Mouse (Mus musculus): ENCODE results near the gene Rhbdf2.

Gene Rhbdf2

DNA sequence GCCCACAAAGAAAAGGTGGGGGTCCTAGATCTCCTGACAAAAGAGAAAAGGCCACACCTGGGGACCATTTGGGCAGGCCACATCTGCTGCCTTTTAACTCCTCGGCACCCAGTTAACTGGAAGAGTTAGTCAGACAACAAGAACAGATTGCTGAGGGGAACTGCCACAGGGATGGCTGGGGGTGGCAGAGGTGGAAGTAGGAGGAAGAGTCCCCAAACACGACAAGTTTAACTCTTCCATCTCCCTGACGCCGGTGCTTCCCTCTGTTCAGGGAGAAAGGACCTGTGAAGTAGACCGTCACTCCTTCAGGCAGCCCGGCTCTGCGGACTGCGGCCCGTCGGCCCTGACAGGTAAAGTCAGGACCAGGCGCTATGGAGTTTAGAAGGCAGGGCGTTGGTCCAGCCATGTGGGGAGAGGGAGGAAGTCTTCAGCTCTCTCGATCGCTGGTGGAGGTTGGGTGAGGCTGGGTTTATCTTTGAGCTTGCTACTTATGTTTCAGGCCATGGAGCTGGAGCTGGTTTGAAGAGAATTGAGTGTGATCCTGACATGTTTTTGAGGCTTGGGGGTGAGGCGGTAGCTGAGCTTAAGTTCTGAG is 32.3 kb upstream of the Rhbdf2 start:
- DNase-seq (ENCODE audit: low spot score), result no peak

DNA sequence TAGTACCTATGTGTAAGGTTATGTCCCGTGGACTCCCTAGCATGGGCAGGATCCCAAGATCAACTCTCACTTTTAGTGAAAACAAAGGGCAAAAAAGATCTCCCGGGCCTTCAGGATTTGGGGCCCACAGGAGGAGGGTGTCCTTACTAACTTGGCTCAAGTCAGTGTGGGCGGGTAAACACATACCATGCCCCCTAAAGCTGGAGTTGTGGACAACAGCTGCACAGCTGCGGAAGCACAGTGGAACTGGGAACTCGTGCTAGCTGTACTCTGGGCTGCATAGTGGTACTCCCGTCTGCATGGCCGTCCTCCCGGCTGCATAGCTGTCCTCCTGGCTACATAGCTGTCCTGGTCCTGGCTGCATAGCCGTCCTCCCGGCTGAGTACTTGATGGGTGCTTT is 31.4 kb upstream of the Rhbdf2 start:
- DNase-seq (ENCODE audit: low spot score), result no peak

DNA sequence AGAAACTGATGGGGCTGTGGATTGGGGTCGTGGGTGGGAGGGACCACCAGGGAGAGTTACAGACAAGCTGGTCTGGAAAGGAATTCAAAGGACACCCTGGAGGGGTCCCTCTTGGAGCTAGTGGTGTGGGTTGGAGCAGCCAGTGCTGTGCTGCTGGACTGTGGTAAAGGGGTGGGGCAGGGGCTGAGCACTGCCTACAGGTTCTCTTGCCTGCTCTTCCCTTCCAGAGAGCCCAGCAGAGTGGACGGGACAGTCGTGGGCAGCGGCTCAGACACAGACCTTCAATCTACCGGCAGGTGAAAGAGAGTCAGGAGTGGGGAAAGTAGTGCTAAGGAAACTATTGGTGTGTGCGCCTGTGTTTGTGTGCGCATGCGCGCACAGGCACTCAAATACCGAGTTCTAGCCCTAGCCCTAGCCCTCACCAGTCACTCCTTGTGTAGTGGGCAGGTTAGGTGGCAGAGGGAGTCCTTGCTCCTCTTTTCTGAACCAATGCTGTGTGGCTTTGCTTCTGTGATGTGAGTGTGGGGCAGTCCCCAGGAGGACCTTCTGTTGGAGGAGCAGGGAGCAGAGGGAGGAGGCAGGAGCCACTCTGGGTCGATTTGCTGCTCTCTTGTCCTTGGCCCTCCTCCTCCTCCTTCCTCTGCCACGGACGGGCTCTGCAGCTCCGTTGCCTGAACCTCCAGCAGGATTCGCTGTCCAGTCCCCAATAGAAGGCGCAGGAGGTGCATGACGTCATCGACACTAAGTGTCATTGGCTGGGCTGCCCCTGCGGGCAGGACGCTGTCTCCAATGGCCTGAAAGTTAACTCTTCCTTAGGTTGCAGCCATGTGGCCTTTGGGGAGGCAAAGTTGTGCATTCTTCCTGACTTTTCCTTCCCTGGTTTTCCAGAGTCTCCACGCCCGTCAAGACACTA is 30.7 kb upstream of the Rhbdf2 start:
- DNase-seq (ENCODE audit: low spot score), result peak; percentile 69

DNA sequence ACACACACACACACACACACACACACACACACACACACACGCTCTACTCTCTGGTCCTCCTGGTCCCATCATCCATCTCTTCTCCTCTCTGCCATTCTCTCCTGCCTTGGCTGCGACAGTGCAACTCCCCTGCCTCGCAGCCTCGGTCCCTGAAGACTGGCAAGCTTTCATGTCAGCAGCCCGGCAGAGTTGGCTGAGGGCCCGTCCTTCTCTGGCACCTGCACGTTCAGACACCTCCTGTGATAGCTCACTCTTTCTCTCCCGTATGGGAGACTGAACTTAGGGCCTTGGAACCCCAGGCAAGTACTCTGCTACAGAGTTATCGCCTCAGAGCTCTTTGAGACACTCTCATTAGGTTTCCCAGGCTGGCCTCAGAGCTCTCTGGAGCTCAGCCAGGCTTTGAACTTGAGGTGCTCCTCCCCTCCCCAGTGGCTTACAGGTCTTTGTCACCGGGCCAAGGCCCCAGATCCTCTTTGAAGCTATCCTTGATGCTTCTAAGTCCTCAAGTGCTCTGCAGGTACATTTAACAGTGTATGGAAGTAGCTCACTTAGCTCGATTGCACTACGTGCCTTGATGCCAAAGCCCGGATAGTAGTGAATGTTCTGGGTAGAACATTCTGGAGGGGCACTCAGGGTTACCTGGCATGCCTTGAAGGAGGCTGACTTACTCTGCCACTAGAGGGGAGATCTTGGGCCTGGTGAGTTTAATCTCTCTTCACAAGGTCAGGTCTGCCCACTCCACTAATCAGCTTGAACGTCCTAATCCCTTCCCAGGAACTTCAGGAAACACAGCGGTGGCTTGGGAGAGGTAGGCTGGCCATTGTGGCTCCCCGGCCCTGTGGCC is 29.8 kb upstream of the Rhbdf2 start:
- no peak for DNase-seq (ENCODE audit: low spot score)

DNA sequence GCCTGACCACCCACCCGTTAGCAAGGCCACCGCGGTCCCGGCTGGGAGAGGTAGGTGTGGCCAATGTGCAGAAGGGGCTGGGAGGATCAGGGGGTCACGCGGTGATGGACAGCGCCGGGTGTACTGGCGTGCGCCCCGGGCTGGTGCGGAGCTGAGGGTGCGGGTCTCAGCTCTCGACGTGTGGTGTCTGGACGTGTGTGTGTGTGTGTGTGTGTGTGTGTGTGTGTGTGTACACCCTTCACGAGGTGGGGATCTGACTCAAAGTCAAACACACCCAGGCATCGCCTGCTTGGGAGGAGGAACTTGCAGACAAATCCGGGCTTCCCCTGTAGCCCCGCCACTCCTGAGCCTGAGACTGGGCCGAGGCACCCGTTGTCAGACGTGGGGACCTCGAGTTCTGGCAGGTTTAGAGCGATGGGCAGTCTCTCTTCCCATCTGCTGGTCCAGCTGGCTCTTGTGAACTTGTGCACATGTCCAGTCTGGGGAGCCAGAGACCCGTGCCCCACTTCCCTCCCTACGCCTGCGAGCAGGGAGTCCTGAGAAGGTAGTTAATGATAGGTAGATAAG is 27.5 kb upstream of the Rhbdf2 start, which contains the start of gene Cygb:
Gene Cygb, minus strand, starts transcription at position 59 of the 567 bp plus-strand sequence.
- peak; percentile 35 for DNase-seq (ENCODE audit: low spot score)

DNA sequence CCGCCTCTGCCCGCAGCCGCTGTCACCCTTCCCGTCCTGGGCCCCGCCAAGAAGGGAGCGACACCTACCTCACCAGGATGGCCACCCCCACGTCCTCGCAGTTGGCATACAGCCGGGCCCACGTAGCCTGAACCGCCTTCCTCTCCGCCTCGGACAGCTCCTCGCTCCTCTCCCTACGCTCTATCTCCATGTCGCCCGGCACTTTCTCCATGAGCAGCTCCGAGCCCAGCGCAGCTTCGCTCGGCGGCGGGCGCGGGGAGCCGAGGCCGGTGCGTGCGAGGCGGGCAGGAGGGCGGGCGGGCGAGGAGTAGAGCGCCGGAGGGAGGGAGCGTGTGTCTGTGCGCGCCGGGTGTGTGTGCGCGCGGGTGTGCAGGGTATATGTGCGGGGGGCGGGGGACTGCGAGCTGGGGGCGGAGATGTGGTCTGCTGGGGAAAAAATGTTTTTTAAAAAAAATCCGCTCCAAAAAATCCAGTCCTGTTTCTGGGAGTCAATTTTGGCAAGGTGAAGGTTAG is 26.9 kb upstream of the Rhbdf2 start:
- DNase-seq (ENCODE audit: low spot score), result peak; percentile 43

DNA sequence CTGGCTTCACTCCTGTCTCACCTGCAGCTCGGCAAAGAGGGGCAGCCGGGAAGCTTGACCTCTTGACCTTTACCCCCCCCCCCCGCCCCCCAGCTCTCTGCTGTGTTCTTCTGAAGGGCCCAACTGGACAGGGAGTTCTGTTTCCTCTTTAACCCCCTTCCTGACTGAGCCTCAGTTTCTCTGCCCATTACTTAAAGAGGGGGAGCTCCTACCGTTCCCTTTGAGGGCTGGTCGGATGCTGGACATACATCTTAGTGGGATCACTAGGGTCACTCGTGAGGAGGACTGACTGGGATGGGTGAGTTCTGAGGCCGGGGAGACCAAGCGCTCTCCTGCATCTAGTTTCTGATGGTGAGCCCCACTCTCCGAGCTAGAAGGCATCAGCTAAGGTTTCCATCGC is 26.4 kb upstream of the Rhbdf2 start, which contains the start of gene Prcd:
Gene Prcd, plus strand, starts transcription at position 301 of the 400 bp plus-strand sequence.
- no peak for DNase-seq (ENCODE audit: low spot score)

DNA sequence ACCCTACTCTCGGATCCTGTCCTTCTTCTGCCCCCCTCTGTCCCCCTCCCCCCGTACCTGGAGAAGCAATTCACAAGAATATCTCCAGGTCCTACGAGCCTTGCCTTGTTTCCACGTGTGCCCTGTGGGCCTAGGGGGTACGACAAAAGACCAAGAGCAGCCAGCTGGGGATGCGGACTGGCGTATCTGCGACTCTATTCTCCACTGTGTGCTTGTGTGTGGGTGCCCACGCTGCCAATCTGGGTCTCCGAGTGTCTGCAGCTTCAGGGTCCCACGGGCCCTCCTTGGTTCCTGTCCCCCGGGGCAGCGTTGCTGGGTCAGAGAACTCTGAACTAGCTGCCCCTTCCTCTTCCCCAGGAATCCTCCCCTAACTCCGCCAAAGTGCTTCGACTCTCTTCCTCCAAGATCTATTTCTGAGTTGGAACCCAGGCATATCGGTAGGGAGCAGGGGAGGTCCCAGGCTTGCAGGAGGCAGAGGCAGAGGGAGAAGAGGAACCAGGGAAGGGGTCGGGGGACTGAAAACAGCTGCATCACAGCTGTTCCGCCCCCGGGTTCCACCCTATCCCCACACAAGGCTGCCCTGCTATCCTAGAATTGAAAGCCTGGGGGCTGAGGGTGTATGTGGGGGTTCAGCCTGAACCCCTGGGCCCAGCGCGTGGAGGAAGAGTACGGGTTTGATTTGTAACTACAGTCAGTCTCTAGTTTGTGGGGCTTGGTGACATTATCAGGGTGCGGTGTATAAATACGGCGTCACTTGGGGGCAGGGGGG is 25.7 kb upstream of the Rhbdf2 start:
- no peak for DNase-seq (ENCODE audit: low spot score)

DNA sequence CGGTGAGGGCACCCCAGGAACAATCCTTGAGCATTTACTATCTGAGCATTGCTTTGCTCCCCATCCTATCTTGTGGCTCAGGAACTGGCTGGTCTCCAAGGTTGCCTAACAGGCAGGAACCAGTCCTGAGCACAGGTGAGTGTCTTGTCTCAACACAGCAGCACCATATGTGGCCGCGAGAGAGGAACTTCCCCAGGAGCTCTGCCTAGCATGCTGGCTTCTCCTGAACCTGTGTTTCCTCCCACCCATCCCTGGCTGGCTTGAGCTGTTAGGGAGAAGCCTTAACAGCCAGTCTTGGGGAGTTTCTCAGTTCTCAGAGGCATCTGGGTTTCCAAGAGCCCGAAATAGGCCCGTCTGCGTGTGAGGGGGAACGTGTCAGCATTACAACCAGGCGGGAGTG is 24.5 kb upstream of the Rhbdf2 start:
- DNase-seq (ENCODE audit: low spot score), result no peak

DNA sequence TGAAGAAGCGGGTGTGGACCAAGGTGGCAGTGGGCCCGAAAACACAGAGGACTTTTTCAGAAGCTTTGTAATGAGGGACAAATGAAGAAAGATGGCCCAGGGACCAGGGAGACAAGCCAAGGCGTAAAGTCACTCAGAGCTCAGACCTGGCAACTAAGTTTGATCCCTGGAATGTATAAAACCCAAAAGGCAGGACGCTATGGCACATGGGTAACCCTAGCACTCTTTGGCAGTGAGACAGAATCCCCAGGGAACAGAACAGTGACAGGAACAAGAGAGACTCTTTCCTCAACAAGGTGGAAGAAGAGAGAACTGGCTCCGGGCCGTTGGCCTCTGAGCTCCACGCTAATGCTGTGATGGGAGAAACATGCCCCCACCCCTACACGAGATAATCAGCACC is 24.0 kb upstream of the Rhbdf2 start:
- DNase-seq (ENCODE audit: low spot score), result no peak

DNA sequence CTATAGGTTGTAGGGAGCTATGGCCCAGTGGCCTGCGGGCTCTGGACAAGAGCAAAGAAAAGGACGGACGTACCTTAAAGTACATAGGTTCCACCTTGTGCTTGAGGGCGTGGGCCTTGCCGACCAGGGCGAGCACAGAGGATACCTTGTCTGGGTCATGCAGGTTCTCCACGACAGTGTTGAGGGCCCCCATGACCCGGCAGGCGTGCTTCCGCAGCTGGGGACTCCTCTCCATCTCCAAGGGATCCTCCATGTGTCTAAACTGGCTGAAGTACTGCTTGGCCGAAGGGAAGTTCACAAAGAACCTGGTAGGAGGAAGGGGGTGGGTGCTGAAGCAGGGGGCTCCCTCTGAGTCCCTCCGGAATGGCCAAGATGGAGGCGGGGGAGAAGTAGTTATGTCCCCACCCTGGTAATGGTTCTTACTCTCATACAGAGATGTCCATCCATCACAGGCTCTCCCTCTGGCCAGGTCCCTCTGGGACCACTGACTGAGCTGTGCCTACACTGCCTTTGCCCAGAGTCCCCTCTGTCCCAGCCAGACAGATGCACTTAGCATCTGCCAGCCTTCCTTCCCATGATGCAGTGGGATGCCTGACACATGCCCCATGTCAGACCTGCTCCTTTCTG is 23.0 kb upstream of the Rhbdf2 start:
- DNase-seq (ENCODE audit: low spot score), result no peak

DNA sequence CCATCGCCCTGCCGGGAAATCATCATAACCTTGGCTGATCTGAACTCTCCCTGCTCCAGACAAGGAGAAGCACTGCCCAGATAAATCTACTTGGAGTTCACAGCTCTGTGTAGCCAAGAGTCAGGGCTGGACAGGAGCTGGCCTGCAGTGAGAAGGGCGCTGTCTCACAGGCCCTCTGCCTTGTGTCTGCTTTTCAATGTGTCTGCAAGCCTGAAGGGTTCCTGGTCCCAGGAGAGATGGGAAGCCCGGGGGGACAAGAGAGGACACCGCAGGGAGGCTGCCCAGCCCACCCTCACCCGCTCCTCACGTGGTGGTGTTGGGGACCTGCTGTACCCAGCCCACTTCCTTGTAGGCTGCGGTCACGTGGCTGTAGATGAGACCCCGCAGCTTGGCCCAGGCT is 22.2 kb upstream of the Rhbdf2 start:
- no peak for DNase-seq (ENCODE audit: low spot score)

DNA sequence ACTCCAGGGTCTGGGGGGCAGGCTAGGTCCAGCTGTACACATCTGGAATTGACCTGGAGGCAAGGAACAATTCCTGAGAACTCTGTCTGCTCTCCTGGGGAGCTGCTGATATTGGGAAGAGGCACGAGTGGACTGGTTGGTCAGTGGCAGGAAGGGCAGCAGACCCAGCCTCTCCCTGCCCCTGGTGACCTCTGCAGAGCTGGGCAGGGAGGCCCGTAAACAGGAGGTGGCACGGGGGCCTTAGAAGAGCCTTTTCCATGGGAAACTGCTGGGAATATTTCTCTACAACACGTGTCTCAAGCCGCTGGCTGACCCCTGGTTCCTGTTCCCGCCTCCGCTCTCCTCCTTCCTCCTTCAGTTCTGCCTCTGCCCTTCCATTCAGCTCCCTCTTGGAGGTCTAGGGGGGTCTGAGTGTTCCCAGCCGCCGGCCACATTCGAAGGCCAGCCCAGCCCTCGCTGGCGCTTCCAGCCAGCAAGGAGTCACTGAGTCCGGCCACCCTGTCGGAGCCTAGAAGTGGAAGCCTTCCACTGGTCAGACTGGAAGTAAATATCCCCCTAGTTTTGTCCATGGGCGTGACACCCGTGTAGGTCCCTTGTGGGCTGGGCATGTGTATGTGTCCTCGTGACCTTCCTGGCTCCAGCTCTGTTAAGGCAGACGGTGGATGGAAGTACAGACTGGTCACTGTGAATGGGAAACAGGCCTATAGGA is 21.5 kb upstream of the Rhbdf2 start:
- DNase-seq (ENCODE audit: low spot score), result no peak

DNA sequence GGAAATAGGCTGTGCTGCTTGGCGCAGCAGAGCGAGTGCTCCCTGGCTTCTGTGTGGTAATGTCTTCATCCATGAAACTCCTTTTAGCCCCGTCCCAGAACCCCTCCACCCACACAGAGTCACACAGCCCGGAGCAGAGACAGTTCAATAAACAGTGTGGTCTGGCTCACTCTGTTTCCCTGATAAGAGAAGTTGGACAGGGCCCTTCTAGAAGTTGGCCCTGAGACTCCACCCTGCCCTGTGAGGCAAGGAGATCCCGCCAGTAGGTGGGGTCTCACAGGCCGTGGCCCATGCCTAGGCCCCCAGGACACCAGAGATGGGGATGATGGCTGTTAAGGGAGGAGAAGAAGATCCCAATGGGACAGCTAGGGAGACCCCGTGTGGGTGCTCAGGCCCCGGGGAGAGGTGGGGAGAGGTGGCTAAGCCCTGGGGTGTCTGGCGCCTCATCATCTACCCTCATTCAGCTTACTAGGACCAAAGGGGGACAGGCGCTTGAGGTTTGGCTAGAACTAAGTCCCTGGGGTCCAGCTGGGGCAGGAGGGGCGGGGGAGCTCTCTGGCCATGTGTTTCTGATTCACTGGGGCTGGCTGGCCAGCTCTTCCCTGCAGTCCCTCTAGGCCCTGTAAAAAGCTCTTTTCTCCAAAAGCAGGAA is 20.6 kb upstream of the Rhbdf2 start:
- no peak for DNase-seq (ENCODE audit: low spot score)

DNA sequence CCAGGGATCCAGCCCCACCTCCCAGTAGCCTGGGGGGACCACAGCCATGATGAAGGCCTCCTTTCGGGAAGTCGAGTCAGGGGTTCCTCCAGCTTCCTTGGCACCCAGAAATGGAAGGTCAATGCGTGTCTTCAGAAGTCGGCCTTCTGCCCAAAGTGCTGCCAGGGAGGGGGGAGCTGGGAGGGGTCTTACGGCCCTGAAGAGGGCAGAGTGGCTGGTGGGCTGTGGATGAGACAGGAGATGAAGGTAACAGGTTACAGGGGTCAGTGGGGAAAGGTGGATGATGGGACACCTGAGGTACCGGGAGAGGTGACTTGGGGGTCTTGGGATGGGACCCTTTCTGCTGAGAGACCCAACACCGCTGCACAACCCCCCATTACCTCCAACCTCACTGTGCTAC is 20.0 kb upstream of the Rhbdf2 start:
- no peak for DNase-seq (ENCODE audit: low spot score)

DNA sequence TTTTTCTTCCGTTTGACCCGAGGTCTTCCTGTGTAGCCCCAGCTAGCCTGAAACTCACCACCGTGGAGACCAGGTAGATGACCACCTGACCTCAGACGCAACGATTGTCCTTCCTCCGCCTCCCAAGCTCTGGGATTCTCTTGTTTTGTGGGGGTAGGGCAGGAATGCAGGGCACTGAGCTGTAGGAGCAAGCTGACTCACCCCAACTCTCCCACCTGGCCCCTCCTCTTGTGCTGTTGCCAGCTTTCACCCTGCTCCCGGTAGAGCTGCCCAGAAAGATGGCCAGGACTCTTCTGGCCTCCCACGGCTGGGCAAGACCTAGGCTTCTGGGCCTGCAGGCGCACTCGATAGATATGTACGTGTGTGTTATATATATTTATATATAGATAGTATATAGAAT is 19.3 kb upstream of the Rhbdf2 start:
- DNase-seq (ENCODE audit: low spot score), result no peak

DNA sequence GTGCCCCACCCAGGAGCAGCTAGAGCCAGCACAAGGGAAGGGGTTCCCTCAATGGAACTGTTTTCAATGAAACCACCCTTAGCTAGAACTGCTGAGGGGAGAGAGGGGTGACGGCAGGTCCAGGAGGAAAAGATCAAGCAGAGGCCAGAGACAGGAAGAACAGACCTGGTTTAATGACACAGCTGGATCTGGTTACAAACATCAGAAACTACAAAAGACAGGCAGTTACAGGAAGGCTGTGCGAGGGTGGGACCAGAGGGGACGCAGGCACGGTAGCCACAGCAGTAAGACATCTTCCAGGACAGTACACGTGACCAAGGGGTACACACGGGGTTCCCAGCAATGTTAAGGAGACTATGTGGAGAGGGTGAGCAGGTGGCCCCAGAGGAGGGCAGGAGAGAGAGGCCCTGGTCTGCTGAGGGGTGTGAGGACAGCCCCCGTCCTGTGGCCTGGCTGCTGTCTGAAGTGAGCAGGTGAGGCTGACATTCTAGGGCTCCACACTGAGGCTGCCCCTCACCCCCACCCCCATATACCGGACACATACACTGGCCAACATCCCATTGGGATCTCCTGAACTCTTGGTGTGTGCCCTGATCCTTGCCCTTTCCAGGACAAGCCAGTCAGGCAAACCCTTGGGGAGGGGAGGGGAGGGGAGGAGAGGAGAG is 18.8 kb upstream of the Rhbdf2 start:
- DNase-seq (ENCODE audit: low spot score), result no peak

DNA sequence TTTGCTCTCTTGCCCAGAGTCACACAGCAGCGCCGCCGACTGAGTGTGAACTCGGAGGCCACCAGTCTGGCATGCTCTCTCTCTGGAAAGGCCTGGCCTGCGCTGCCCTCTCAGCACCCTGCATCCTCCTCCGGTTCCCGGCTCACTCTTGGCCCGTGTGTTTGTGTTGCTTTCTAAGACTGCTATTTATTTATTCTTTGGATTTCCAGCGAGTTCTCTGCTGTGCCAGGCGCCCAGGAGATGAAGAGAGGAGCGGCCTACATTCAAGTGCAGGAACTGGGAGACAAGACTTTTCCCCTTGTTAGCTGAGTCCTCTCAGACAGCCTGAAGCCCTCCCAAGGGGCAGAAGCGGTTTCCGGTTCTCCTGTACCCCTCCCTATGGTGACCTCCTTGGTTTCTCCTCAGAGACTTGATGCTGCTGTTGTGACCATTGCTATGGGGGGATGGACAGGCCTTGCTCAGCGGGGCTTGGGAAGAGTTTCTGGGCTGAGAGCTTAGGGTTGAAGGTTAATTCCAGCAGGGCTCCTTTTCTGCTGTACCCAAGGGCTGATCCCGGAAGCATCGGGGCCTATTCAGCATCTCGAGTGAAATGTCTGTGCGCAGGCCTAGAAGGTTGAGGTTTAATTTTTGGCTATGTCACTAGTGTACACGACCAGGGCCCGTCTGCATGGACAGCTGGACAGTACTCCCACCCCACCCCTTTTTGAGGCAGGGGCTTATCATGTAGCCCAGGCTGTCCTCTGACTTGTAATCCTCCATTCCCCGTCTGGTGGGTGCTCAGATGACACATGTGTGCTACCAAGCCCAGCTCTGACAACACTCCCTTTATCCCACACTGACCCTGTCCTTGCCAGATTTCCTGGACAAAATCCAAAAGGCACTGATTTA is 17.6 kb upstream of the Rhbdf2 start:
- no peak for DNase-seq (ENCODE audit: low spot score)
